Mouse (Mus musculus) bone marrow, adult 2 months (tissue): ENCODE measurements around the gene Cnot1.

ENCODE experiments used
- CTCF ChIP-seq: fragments of 200-500 bp; IDR thresholded peaks from 2 replicates; pipeline ENCODE4 v1.5.1; 2011; ENCODE audit warnings: low read length, control low read depth; ENCODE audit not compliant: control insufficient read depth, insufficient read depth
- POLR2A ChIP-seq: fragments of 200-500 bp; IDR thresholded peaks from 2 replicates; pipeline ENCODE4 v1.6.1; 2011; ENCODE audit warnings: low read depth, mild to moderate bottlenecking, control low read depth, low read length, borderline replicate concordance; ENCODE audit not compliant: control insufficient read depth

GRCm38 (mm10) chr8:95688073-95688672 is 119.1 kb downstream of the Cnot1 start:
- TF ChIP-seq POLR2A (no peak), CTCF (no peak)
